Mouse (Mus musculus): ENCODE measurements around the gene Bach1. TPM values are rescaled to one million over a fixed set of nuclear protein-coding genes. Genes with fewer than 3 reads are reported as not detected.

Gene Bach1
- polyA plus RNA-seq, 1 experiment from 2014 or later: 22.4 TPM

GRCm38 (mm10) chr16:87712986-87713693 is 14.4 kb downstream of the Bach1 start:
- no peak overlapping the region for H3K4me3 ChIP-seq (ENCODE audit: low read depth, low read length)
- H3K27ac ChIP-seq (ENCODE audit: low read depth, low read length): no peak overlapping the region
- H3K4me1 ChIP-seq (ENCODE audit: control insufficient read depth, insufficient read depth, low read length): no peaks in the 10 kb centered on the region; the same call in 1 of the 2 replicates
- 82% methylated on average over 18 of the region's 18 CpGs for WGBS
- no peaks in the 10 kb centered on the region for H3K27me3 ChIP-seq (ENCODE audit: control insufficient read depth, insufficient read depth, low read length)
- H3K36me3 ChIP-seq (ENCODE audit: control insufficient read depth, insufficient read depth, low read length): peaks cover 9% of the 10 kb centered on the region; the same call in 1 of the 2 replicates
- H3K9me3 ChIP-seq (ENCODE audit: control insufficient read depth, low read length): no peaks in the 10 kb centered on the region
- no peak overlapping the region for H3K4me2 ChIP-seq (ENCODE audit: low read depth, low read length)
- H3K9ac ChIP-seq (replicated peaks; ENCODE audit: low read depth, low read length): no peak overlapping the region
- ATAC-seq (ENCODE audit: low read depth): no peak

GRCm38 (mm10) chr16:87714550-87714949 is 15.8 kb downstream of the Bach1 start:
- no peak for ATAC-seq (ENCODE audit: low read depth)
- 91% methylated on average over 9 of the region's 9 CpGs for WGBS
- no peaks in the 10 kb centered on the region for H3K9me3 ChIP-seq (ENCODE audit: control insufficient read depth, low read length)

GRCm38 (mm10) chr16:87715221-87715620 is 16.5 kb downstream of the Bach1 start:
- Histone ChIP-seq H3K27me3 (ENCODE audit: control insufficient read depth, insufficient read depth, low read length) (no peaks in the 10 kb centered on the region), H3K4me3 (ENCODE audit: low read depth, low read length) (no peak overlapping the region), H3K9ac (replicated peaks; ENCODE audit: low read depth, low read length) (no peak overlapping the region), H3K36me3 (ENCODE audit: control insufficient read depth, insufficient read depth, low read length) (peaks cover 11% of the 10 kb centered on the region; the same call in 1 of the 2 replicates), H3K4me1 (ENCODE audit: control insufficient read depth, insufficient read depth, low read length) (no peaks in the 10 kb centered on the region; the same call in 1 of the 2 replicates), H3K9me3 (ENCODE audit: control insufficient read depth, low read length) (no peaks in the 10 kb centered on the region), H3K4me2 (ENCODE audit: low read depth, low read length) (no peak overlapping the region), H3K27ac (ENCODE audit: low read depth, low read length) (no peak overlapping the region)
- WGBS: 91% methylated on average over 16 of the region's 16 CpGs
- no peak for ATAC-seq (ENCODE audit: low read depth)

More at GRCm38 (mm10) chr16:87714550-87714949, 15.8 kb downstream of the Bach1 start:
- no peak overlapping the region for H3K9ac ChIP-seq (replicated peaks; ENCODE audit: low read depth, low read length)
- H3K4me2 ChIP-seq (ENCODE audit: low read depth, low read length): no peak overlapping the region
- H3K4me1 ChIP-seq (ENCODE audit: control insufficient read depth, insufficient read depth, low read length): no peaks in the 10 kb centered on the region; the same call in 1 of the 2 replicates
- no peaks in the 10 kb centered on the region for H3K27me3 ChIP-seq (ENCODE audit: control insufficient read depth, insufficient read depth, low read length)
- no peak overlapping the region for H3K4me3 ChIP-seq (ENCODE audit: low read depth, low read length)
- peaks cover 9% of the 10 kb centered on the region; the same call in 1 of the 2 replicates for H3K36me3 ChIP-seq (ENCODE audit: control insufficient read depth, insufficient read depth, low read length)
- no peak overlapping the region for H3K27ac ChIP-seq (ENCODE audit: low read depth, low read length)

GRCm38 (mm10) chr16:87716269-87716668 is 17.5 kb downstream of the Bach1 start:
- no peak overlapping the region for H3K27ac ChIP-seq (ENCODE audit: low read depth, low read length)
- no peaks in the 10 kb centered on the region for H3K9me3 ChIP-seq (ENCODE audit: control insufficient read depth, low read length)
- ATAC-seq (ENCODE audit: low read depth): 0 out of 2 replicates have a peak, but pooled peaks have one; percentile 10
- H3K4me2 ChIP-seq (ENCODE audit: low read depth, low read length): no peak overlapping the region
- no peaks in the 10 kb centered on the region for H3K27me3 ChIP-seq (ENCODE audit: control insufficient read depth, insufficient read depth, low read length)
- no peak overlapping the region for H3K9ac ChIP-seq (replicated peaks; ENCODE audit: low read depth, low read length)
- WGBS: 75% methylated on average over 11 of the region's 11 CpGs
- H3K4me3 ChIP-seq (ENCODE audit: low read depth, low read length): no peak overlapping the region
- H3K36me3 ChIP-seq (ENCODE audit: control insufficient read depth, insufficient read depth, low read length): peaks cover 11% of the 10 kb centered on the region; the same call in 1 of the 2 replicates
- H3K4me1 ChIP-seq (ENCODE audit: control insufficient read depth, insufficient read depth, low read length): no peaks in the 10 kb centered on the region

- no peak overlapping the region for H3K27ac ChIP-seq (ENCODE audit: low read depth, low read length)
- peaks cover 11% of the 10 kb centered on the region; the same call in 1 of the 2 replicates for H3K36me3 ChIP-seq (ENCODE audit: control insufficient read depth, insufficient read depth, low read length)
- ATAC-seq (ENCODE audit: low read depth): no peak
- no peak overlapping the region for H3K4me3 ChIP-seq (ENCODE audit: low read depth, low read length)
- H3K4me2 ChIP-seq (ENCODE audit: low read depth, low read length): no peak overlapping the region
- no peaks in the 10 kb centered on the region for H3K9me3 ChIP-seq (ENCODE audit: control insufficient read depth, low read length)
- no peaks in the 10 kb centered on the region for H3K4me1 ChIP-seq (ENCODE audit: control insufficient read depth, insufficient read depth, low read length)
- no peak overlapping the region for H3K9ac ChIP-seq (replicated peaks; ENCODE audit: low read depth, low read length)
- 75% methylated on average over 5 of the region's 5 CpGs for WGBS
- no peaks in the 10 kb centered on the region for H3K27me3 ChIP-seq (ENCODE audit: control insufficient read depth, insufficient read depth, low read length)
These were observed 18.4 kb downstream of the Bach1 start for GRCm38 (mm10) chr16:87717046-87717660.

DNA sequence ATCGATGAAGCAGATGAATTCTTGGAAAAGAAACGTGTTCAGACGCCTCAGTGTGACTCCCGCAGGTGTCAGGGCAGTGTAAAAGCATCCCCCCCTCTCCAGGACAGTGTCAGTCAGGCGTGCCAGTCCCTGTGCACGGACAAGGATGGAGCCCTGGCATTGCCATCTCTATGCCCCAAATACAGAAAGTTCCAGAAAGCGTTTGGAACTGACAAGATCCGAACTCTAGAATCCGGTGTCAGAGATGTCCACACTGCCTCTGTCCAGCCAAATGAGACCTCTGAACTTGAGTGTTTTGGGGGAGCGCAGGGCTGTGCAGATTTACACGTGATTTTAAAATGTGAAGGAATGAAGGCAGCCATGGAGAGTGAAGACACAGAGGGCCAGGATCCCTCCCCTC is 20.3 kb downstream of the Bach1 start:
- Histone ChIP-seq H3K9me3 (ENCODE audit: control insufficient read depth, low read length) (no peaks in the 10 kb centered on the region), H3K4me2 (ENCODE audit: low read depth, low read length) (no peak overlapping the region), H3K4me1 (ENCODE audit: control insufficient read depth, insufficient read depth, low read length) (no peaks in the 10 kb centered on the region), H3K9ac (replicated peaks; ENCODE audit: low read depth, low read length) (no peak overlapping the region), H3K27ac (ENCODE audit: low read depth, low read length) (no peak overlapping the region), H3K36me3 (ENCODE audit: control insufficient read depth, insufficient read depth, low read length) (peaks cover 19% of the 10 kb centered on the region; the same call in 1 of the 2 replicates), H3K4me3 (ENCODE audit: low read depth, low read length) (no peak overlapping the region), H3K27me3 (ENCODE audit: control insufficient read depth, insufficient read depth, low read length) (no peaks in the 10 kb centered on the region)
- 95% methylated on average over 11 of the region's 11 CpGs for WGBS
- ATAC-seq (ENCODE audit: low read depth): no peak

DNA sequence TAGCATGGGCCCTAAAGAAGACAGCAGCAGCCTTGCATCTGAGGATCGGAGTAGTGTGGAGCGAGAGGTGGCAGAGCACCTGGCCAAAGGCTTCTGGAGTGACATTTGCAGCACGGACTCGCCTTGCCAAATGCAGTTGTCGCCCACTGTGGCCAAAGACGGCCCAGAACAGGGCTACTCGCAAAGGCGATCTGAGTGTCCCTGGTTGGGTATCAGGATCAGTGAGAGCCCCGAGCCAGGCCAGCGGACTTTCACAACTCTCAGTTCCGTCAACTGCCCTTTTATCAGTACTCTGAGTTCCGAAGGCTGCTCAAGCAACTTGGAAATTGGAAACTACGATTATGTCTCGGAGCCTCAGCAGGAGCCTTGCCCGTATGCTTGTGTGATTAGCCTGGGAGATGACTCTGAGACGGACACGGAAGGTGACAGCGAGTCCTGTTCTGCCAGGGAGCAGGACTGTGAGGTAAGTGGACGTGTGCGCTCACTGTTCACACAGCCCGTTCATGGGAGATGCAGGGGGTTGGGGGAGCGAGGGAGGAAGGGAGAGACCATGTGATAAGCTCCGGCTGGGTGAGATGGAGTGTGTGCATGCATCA is 21.0 kb downstream of the Bach1 start:
- Histone ChIP-seq H3K27me3 (ENCODE audit: control insufficient read depth, insufficient read depth, low read length) (no peaks in the 10 kb centered on the region), H3K27ac (ENCODE audit: low read depth, low read length) (no peak overlapping the region), H3K36me3 (ENCODE audit: control insufficient read depth, insufficient read depth, low read length) (peaks cover 19% of the 10 kb centered on the region; the same call in 1 of the 2 replicates), H3K4me1 (ENCODE audit: control insufficient read depth, insufficient read depth, low read length) (no peaks in the 10 kb centered on the region), H3K4me3 (ENCODE audit: low read depth, low read length) (no peak overlapping the region), H3K9me3 (ENCODE audit: control insufficient read depth, low read length) (no peaks in the 10 kb centered on the region), H3K4me2 (ENCODE audit: low read depth, low read length) (no peak overlapping the region), H3K9ac (replicated peaks; ENCODE audit: low read depth, low read length) (no peak overlapping the region)
- ATAC-seq (ENCODE audit: low read depth): no peak
- 96% methylated on average over 23 of the region's 23 CpGs for WGBS

GRCm38 (mm10) chr16:87720851-87721409 is 22.2 kb downstream of the Bach1 start:
- no peaks in the 10 kb centered on the region for H3K9me3 ChIP-seq (ENCODE audit: control insufficient read depth, low read length)
- H3K9ac ChIP-seq (replicated peaks; ENCODE audit: low read depth, low read length): no peak overlapping the region
- WGBS: 95% methylated on average over 24 of the region's 24 CpGs
- ATAC-seq (ENCODE audit: low read depth): no peak
- peaks cover 18% of the 10 kb centered on the region; the same call in 1 of the 2 replicates for H3K36me3 ChIP-seq (ENCODE audit: control insufficient read depth, insufficient read depth, low read length)
- H3K27me3 ChIP-seq (ENCODE audit: control insufficient read depth, insufficient read depth, low read length): no peaks in the 10 kb centered on the region
- no peak overlapping the region for H3K4me2 ChIP-seq (ENCODE audit: low read depth, low read length)
- H3K27ac ChIP-seq (ENCODE audit: low read depth, low read length): no peak overlapping the region
- no peaks in the 10 kb centered on the region for H3K4me1 ChIP-seq (ENCODE audit: control insufficient read depth, insufficient read depth, low read length)
- H3K4me3 ChIP-seq (ENCODE audit: low read depth, low read length): no peak overlapping the region

Data from neural tube, embryonic 14.5 days (tissue).